Mouse (Mus musculus): Measurements from ENCODE around the gene Lrrc36.

The Lrrc36 gene

GRCm38 (mm10) chr8:105483212-105484029 is 70.0 kb downstream of the Lrrc36 start:
- in situ Hi-C loops (cut with MboI, MseI), result no loop called here

DNA sequence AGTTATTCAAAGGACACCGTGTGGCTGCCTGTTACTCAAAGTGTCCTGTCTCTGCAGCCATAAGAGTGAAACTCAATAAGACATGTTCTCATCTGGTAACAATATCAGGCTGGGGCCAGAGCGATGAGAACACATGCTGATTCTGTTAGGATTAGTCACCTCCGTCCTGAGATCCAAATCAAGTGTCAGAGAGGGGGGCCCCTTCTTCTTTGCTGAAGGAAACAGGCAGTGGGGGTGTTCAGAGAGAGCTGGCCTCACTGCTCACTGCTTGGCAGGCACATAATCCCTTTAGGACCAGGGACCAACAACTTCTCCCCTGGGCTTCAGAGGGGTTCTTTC is 70.6 kb downstream of the Lrrc36 start:
- in situ Hi-C loops (cut with MboI, MseI), result no loop called here

- in situ Hi-C loops (cut with MboI, MseI), result no loop called here
Observed at GRCm38 (mm10) chr8:105484392-105484791, 71.0 kb downstream of the Lrrc36 start.

DNA sequence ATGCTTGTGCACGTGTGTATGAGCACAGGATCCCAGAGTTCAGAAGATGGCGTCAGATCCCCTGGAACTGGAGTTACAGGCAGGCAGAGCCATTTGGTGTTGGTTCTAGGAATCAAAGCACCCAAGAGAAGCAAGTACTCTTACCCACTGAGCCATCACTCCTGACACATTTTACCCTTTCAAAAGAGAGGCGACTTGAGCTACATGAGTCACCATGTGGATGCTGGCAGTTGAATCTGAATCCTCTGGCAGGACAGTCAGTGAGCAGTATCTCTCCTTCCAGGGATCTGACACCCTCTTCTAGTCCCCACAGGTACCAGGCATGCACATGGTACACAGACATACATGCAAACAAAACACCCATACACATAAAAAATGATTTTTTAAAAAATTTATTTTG is 74.7 kb downstream of the Lrrc36 start:
- in situ Hi-C loops (cut with MboI, MseI), result no loop called here

- in situ Hi-C loops (cut with MboI, MseI), result no loop called here
Observed at GRCm38 (mm10) chr8:105489281-105489680, 75.9 kb downstream of the Lrrc36 start.

GRCm38 (mm10) chr8:105493495-105493894 is 80.1 kb downstream of the Lrrc36 start:
- in situ Hi-C loops (cut with MboI, MseI), result no loop called here

- in situ Hi-C loops (cut with MboI, MseI), result no loop called here
Observed at GRCm38 (mm10) chr8:105494566-105494965, 81.2 kb downstream of the Lrrc36 start.

GRCm38 (mm10) chr8:105495350-105496302 is 82.3 kb downstream of the Lrrc36 start:
- in situ Hi-C loops (cut with MboI, MseI), result no loop called here

GRCm38 (mm10) chr8:105496439-105497180 is 83.2 kb downstream of the Lrrc36 start, which contains the start of gene Zdhhc1:
Gene Zdhhc1 (minus strand): TSS chr8:105496902.
- in situ Hi-C loops (cut with MboI, MseI), result no loop called here

DNA sequence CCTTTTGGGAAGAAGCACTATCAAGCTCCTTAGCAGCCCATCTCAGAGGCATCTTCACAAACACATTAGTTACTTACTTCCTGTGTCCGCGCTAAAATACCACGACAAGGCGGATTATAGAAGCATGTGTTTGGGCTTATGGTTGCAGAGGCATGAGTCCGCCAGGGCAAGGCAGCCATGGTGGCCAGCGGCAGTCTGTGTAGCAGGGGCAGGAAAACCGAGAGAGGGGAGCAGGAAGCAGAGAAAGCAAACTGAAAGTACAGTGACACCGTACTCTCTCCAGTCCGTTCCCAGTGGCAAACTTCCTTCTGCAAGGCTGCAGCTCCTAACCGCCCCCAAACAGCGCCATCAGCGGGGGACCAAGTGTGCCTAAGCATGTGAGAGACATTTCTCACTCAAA is 86.4 kb downstream of the Lrrc36 start:
- in situ Hi-C loops (cut with MboI, MseI), result no loop called here

GRCm38 (mm10) chr8:105504617-105505016 is 91.2 kb downstream of the Lrrc36 start:
- in situ Hi-C loops (cut with MboI, MseI), result no loop called here

DNA sequence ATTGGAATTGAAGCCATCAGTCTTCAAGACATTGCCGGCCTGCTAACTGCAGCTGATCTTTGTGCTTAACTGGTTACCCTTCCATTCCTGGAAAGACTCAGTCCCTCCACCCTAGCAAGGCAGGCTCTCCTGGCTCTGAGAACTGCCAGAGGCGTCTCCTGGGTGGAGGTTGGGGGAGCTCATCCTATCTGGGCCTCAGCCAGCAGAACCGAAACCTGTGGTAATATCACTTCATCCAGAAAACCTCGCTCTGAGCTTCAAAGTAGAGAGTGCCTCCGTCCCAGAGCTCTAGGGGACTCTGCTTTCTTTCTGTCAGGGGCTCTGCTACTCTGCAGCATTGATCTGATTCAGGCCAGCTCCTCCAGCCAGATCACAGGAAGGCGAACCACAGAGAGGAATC is 93.6 kb downstream of the Lrrc36 start:
- in situ Hi-C loops (cut with MboI, MseI), result no loop called here

DNA sequence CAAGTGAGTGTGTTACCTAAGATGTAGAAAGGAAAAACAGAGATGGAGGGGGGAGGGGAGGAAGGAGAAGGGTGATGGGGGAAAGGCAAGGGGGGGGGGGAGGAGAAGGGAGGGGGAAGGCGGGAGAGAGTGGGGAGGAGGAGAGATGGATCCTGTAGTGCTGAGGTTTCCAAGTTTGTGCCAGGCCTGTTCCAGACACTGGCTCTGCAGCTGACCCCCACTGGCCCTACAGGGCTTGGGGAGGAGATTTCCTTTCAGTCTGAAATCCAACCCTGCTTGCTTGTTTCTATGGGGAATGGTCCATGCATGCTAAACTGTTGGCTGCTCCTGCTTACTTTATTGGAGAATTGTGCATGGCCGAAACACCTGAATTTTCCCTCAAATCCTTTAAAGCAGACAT is 95.4 kb downstream of the Lrrc36 start:
- in situ Hi-C loops (cut with MboI, MseI), result no loop called here

DNA sequence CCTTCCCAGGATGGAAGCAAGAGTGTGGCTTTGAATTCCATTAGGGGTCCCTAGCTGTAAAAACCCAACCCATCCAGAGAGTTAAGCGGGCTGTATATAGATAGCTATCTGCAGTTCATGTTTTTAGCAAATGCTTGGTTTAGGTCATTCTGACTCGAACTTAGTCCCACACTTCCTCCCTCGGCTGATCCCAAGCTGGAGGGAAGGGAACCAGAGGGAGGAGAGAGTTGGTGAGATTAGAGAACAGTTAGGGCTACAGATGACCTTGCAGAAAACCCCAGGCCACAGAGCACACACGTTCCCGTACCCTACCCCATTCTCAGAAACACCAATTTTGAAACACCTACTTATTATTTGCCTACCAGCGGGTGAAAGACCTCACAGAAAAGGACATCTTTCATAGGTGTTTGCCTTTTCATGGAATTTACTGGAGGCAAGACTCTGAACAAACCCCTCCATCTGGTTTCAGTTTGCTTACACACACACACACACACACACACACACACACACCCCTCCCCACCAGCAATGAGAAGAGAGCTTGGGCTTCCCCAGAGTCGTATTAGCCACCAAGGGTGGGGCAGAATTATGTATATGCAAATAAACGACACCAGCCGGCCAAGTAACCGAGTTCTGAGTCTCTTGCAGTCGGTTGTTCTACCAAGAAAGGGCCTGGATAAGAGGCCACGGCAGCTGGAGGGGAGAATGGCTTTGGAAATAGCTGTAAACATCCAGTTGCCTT is 96.8 kb downstream of the Lrrc36 start:
- in situ Hi-C loops (cut with MboI, MseI), result no loop called here

Measured in regulatory T cell (primary cell).